Mouse (Mus musculus): Measurements from ENCODE around the gene Rdh16f2.

DNA sequence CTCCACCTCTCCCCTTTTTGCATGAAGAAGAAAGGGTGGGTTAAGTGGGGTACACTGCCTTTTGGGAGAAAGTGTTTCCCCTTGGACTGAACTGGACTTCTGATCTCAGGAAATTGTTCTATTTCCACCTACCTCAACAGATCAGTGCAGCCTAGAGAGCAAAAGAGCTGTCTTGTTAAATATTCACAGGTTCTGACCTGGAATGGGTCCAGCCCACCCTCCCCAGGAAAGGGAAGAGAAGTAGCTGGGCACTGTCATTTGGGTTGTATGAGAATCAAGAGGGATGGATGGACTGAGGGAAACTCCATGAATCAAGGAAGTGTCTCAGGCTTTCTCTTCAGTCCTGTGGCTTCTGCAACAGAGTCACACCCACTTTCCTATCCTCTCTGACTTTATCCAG, 1.3 kb upstream of the Rdh16f2 start:
- TF ChIP-seq CTCF (IDR thresholded peaks at IDR 0.05; ENCODE audit: low read depth, low read length) (no peak), POLR2A (IDR thresholded peaks at IDR 0.05; ENCODE audit: borderline replicate concordance, low read depth, low read length) (no peak)

All from bone marrow macrophage, adult 2 months (primary cell).